Mouse (Mus musculus): ENCODE measurements around the gene Gm10643.

The Gm10643 gene

DNA sequence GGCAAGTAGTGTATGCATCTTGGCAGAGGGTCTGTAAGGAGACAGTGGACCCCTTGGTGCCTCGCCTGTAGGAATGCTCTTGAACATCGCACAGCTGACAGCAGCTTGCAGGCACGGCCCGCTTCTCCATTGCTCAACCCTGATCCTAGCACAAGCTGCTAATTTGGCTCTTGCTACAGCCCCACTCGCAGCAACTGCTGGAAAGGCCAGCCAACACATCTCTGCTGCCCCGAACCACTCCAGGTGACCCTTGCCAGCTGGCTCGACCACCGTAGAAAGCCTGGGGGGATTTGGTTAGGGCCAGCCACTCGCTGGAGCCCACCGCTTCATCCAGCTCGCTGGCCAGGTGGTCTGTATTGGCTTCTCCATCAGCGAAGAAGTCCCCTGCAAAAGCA, 22.0 kb downstream of the Gm10643 start:
- in situ Hi-C loops (cut with MboI, MseI) = no loop called here

DNA sequence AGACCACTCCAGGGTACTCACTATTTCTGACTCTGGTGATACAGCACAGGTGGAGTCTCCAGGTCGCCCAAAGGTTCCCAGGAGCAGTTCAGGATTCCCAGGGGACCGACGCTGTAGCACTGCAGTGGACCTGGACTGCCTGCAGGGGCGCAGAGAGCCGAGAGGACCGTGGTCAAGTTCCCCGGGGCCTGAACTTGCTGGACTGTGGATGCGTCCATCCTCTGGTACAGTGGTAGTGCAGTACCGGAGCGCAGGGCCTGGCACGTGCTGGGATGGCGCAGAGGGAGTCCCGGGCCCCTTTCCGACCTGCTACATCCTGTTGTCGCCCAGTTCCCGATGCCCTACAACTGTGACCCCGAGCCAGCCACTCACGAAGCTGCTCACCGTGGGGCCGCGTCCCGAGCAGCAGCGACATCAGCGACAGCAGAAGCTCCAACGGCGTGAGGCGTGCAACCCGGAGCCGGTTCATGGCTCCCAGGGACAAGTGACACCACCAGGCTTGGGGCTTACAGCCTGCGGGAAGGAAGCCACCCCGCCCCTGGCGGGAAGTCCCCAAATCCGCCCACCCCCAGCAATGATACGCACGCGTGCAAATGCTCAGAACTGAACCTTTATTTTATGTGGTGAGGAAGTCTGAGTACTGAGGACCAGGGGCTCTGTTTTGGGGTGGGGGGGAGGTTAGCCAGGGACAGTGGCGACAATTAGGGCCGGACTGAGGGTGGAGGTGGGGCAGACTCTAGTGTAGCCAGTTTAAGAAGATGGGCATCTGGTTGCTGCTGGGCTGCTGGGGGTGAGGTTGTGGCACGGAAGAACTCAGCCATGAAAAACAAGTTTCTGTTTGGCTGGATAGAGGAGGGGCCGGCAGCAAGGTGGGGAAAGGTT, 22.6 kb downstream of the Gm10643 start, which contains the start of gene Il27ra:
Il27ra (minus strand) TSS at position 524 of the 882 bp plus-strand sequence.
- in situ Hi-C loops (cut with MboI, MseI) = no loop called here

DNA sequence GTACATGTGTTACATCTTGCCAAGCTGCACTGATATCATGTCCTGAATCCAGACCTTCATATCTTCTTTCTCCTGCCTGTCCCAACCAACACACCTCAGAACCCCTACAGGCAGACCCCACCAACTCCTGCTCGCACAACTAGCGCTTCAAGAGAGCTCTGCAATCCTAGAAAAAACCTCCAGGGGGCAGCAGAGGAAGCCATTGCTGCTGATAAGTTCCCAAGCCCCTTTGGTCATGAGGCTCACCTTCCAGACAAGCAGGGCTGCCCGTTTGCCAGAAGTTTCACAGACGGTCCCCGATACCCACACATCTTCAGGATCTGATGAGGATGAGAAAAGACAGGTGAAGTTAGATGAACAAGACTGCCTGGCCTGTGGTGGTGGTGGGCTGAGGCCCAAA, 25.9 kb downstream of the Gm10643 start:
- in situ Hi-C loops (cut with MboI, MseI) = loop anchor here (10.0 kb wide), 1 partner anchor 126 kb away; no protein-coding TSS in a partner anchor

DNA sequence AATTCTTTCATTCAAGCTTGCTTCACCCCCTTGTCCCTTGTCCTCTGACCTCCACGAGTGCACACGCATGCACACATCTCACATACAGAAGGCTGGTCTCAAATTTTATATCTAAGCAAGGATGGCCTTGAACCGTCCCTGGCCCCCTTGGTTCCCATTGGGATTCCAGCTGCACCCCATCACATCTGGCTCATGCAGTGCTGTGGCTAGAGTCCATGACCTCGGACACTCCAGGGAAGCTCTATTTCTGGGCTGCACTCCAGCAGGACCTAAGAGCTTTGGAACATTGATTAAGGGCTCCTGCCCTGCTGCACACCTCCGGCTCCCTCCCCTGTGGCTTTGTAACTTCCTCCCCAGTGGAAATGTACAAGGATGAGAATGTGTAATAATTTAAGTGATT, 26.9 kb downstream of the Gm10643 start:
- in situ Hi-C loops (cut with MboI, MseI) = loop anchor here (10.0 kb wide), 1 partner anchor 127 kb away; no protein-coding TSS in a partner anchor

DNA sequence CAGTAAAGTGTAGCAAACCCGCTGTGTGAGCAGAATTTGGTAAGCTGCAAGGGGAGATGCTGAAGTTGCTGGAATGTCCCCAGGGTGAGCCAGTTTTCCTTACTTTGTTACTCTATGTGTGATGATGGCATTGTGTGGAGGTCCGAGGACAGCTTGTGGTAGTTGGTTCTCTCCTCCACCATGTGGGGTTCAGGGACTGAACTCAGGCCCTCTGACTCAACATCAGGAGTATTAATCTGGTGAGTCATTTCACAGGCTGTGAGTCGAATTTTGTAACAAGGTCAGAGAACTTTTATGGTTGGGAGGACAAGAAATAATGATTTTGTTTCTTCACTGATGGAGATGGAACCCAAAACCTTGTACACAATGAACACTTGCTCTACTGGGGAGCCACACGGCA, 32.2 kb downstream of the Gm10643 start:
- in situ Hi-C loops (cut with MboI, MseI) = loop anchor here (10.0 kb wide), 1 partner anchor 132 kb away; no protein-coding TSS in a partner anchor

DNA sequence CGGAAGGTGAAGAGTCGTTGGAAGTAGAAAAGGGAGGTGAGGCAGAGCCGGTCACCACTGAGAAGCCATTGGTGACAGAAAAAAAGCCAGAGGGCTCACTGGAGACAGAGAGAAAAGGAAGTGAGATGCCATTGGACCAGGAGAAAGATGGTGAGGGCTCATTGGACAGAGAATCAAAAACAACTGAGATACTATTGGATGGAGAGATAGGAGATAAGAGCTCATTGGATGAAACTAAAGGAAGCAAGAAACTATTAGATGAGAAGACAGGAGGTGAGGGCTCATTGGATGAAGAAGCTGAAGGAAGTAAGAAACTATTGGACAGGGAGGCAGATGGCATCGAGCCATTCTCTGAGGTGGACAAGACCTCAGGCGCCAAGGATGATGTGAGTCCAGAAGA, 35.7 kb downstream of the Gm10643 start:
- in situ Hi-C loops (cut with MboI, MseI) = loop anchor here (5.0 kb wide), 1 partner anchor 58 kb away; no protein-coding TSS in a partner anchor

DNA sequence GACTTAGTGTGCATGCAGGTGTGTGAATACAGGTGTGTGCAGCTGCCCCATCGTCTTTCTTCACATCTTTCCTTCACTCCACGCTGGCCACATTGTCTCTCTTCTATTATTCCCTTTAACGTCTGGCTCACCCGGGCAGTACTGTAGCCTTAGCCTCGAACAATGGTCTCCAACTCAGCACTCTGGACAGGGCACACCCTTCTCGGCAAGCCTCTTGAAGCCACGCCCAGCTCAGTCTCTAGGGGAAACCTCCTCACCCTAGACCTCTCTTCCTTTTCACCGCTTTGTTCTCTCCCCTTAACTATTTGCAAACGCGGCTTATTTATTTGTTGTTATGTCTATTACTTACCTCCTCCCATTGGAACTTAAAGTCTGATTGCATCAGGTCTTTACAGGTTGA, 37.5 kb downstream of the Gm10643 start:
- in situ Hi-C loops (cut with MboI, MseI) = loop anchor here (5.0 kb wide), 1 partner anchor 60 kb away; no protein-coding TSS in a partner anchor

DNA sequence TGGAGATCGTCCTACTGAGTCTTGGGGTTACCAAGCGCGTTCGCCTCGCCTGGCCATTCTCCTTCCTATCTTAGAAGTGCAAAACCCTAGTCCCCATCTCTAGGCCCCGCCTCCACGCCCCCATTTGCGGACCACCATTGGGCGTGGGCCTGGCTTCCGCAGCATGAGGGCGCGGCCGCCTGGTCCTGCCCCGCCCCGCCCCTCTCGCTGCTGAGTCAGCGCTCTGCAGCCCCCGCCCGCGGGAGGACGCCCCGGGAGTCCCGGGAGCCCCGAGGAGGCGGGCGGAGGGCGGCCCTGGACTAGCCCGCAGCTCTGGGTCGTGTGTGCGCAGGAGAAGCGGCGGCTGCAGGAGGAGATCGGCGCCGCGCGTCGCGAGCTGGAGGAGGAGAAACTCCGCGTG, 39.1 kb downstream of the Gm10643 start:
- in situ Hi-C loops (cut with MboI, MseI) = loop anchor here (5.0 kb wide), 1 partner anchor 61 kb away; no protein-coding TSS in a partner anchor

DNA sequence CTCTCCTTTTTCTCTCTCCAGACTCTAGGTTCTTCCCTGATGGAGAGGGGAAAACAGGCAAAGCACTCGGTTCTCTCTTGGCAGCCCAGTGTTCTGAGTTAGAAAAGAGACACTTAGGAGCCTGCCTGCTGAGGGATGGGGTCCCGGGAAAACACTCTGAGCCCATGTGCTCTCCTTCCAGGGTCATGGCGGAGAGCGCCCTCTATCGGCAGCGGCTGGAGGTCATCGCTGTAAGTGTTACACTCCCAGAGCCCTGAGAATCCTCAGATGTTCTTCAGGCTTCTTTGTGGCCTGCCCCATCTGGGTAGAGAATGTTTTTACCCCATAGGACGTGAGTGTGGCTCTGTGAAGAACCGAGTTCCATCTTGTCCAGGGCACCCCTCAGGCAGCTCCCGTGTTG, 40.8 kb downstream of the Gm10643 start:
- in situ Hi-C loops (cut with MboI, MseI) = no loop called here

DNA sequence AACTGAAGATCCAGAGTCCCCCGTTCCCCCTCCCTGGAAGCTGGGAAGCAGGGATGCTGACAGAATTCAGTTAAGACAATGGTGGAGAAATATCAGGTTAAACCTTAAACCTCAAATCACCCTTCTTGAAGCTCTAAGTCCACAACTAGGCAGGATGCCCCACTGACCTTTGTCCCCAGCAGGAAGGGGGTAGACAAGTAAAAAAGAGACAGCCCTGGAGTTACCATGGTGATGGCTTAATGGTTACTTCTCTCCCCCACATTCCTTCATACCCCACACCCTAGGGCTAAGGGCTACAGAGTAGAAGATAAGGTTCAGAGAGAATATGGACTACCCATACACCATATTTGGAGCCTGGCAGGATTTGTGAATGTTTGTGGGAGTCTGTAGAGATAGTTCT, 41.3 kb downstream of the Gm10643 start:
- in situ Hi-C loops (cut with MboI, MseI) = no loop called here

DNA sequence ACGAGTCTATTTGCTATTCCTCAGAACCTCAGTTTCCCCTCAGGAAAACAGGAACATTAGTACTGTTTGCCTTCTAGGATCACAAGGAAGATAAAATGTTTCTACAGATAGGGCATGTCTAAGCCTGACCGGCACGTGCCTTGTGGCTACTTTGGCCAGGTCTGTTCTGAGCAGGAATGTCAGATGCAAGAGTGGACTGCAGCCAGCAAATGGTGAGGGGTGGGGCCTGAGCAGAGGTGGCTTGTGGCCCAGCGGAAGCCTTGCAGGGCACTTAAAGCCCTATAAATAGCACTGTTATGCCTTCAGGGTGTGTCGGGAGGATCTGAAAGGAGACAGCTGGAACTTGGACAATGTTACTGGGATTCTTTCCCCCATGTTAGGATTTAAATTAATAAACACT, 41.9 kb downstream of the Gm10643 start:
- in situ Hi-C loops (cut with MboI, MseI) = no loop called here

DNA sequence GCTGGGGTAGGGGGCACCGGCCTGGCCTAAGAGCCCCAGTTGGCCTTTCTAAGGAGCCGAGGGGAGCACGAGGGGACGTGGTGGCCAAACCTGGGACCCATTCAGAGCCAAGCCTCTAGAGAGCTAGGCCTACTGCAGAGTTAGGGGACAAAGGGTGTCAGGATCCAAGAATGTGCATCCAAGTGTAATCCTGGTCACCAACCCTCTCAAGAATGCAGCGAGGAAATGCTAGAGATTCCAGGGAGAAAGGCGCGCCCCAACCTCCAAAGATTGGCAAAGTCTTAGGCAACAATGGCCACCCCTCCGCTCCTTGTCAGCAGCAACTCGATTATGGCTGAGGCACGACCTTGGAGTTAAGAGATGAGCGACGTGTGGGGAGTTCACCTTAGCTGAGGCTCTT, 43.4 kb downstream of the Gm10643 start:
- in situ Hi-C loops (cut with MboI, MseI) = no loop called here

DNA sequence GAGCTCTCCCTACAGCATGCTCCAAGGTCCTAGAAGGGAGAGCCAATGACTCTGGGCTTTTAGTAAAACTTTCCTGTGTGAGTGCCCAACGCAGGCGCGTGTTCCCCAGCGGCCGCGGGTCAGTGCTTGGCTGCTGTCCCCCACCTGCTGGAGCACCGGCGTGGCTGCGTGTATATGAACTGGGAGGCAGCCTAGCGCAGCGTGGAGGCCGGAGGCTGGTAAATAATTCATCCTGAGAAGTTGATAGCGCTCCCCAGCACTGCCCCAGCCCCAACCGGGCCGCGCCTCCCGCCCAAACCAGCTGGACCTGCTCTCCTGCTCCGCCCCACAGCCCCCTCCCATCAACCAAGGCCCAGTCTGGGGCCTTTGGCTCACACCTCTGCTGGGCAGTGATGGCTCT, 43.8 kb downstream of the Gm10643 start, which contains the start of gene Palm3:
Palm3 (plus strand) TSS at position 376 of the 400 bp plus-strand sequence.
- in situ Hi-C loops (cut with MboI, MseI) = no loop called here

DNA sequence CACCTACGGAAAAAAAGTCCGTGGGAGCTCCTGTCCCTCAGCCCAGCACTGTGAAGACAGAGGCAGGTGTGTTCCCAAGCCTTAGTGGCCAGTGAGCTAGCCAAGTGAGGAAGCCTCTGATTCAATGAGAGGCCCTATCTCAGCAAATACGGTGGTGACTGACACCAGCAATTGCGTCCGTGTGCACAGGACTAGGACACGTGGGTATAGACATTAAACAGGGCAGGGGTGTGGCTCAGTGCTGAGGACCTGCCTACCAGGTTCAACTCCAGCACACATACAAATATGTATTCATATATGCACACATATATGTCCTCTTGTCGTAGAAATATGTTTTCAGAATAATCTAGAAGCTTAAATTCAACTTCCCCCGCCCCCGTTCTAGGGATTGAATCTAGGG, 45.2 kb downstream of the Gm10643 start:
- in situ Hi-C loops (cut with MboI, MseI) = no loop called here

DNA sequence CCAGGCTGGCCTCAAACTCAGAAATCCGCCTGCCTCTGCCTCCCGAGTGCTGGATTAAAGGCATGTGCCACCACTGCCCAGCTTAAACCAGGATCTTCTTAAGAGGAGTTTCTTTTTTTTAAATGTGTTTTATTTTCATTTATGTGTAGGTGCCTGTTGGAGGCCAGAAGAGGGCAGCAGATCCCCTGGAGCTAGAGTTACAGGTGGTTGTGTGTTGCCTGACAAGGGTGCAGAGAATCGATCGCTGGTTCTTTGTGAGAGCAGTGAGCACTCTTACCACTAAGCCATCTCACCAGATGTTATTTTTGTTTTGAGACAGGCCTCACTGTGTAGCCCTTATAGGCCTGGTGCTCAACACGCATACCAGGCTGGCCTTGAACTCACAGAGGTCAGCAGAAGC, 49.1 kb downstream of the Gm10643 start:
- in situ Hi-C loops (cut with MboI, MseI) = no loop called here

Measured in T-helper 2 cell (primary cell).